In genomic region chr2:115852615-115853014, GRCm38 (mm10) we compare ENCODE assay signal across 8 mouse cellular contexts.
DNase-seq lines count a peak whose midpoint lies in the region; ATAC-seq lines count a peak whose summit lies in the region.
"Had no signal": no experiment of that assay in that cellular context is flagged by ENCODE, and none has a peak within 500 bp of the region (broad histone marks: within the 10 kb centered on the region; RNA-seq: fewer than 3 reads in every experiment).

No protein-coding gene starts in this region.

- peak; percentile 35 for DNase-seq in MN1 (ENCODE audit: low spot score)
- DNase-seq in adrenal gland, postnatal 14 days, result peak; percentile 71
- DNase-seq in heart, adult 18-20 months, result peak; percentile 39 to 41
- peak; percentile 51 for DNase-seq in kidney, adult 11 months
- no peak for DNase-seq in cerebellum, adult 18-20 months

- peak overlapping the region; percentile 31 for H3K4me3 ChIP-seq in lung, embryonic 16.5 days (ENCODE audit: low read length)
- peak overlapping the region; percentile 25 for H3K4me3 ChIP-seq in stomach, embryonic 16.5 days (replicated peaks; ENCODE audit: low read length)

- WGBS in lung, embryonic 16.5 days, result under 1% methylated on average over 22 of the region's 22 CpGs
- WGBS in stomach, embryonic 16.5 days, result 5% methylated on average over 22 of the region's 22 CpGs

- no peak overlapping the region for H3K27ac ChIP-seq in lung, embryonic 16.5 days (ENCODE audit: low read length)
- H3K27ac ChIP-seq in stomach, embryonic 16.5 days (ENCODE audit: low read length), result no peak overlapping the region
- H3K27ac ChIP-seq: liver, embryonic 14.5 days had no signal

- no peaks in the 10 kb centered on the region for H3K36me3 ChIP-seq in lung, embryonic 16.5 days (ENCODE audit: control insufficient read depth, insufficient read depth, low read length)
- no peaks in the 10 kb centered on the region for H3K36me3 ChIP-seq in stomach, embryonic 16.5 days (ENCODE audit: control insufficient read depth, insufficient read depth, low read length)

- H3K27me3 ChIP-seq in lung, embryonic 16.5 days (ENCODE audit: control insufficient read depth, insufficient read depth, low read depth, low read length), result peaks cover 49% of the 10 kb centered on the region
- 0 out of 2 replicates have a peak, but pooled peaks cover 3% of the 10 kb centered on the region for H3K27me3 ChIP-seq in stomach, embryonic 16.5 days (ENCODE audit: control insufficient read depth, insufficient read depth, low read length)

- no peak overlapping the region for H3K9ac ChIP-seq in lung, embryonic 16.5 days (ENCODE audit: low read length)
- H3K9ac ChIP-seq in stomach, embryonic 16.5 days (ENCODE audit: low read length), result peak overlapping the region; percentile 16; the same call in 1 of the 2 replicates
- H3K9ac ChIP-seq: liver, embryonic 14.5 days had no signal

- no peaks in the 10 kb centered on the region for H3K9me3 ChIP-seq in lung, embryonic 16.5 days (ENCODE audit: control insufficient read depth, low read length)
- H3K9me3 ChIP-seq in stomach, embryonic 16.5 days (replicated peaks; ENCODE audit: control insufficient read depth, low read length), result no peaks in the 10 kb centered on the region

- peaks cover 6% of the 10 kb centered on the region for H3K4me1 ChIP-seq in lung, embryonic 16.5 days (replicated peaks; ENCODE audit: control insufficient read depth, insufficient read depth, low read length)
- H3K4me1 ChIP-seq in stomach, embryonic 16.5 days (ENCODE audit: control insufficient read depth, insufficient read depth, low read length), result peaks cover 8% of the 10 kb centered on the region; the same call in 1 of the 2 replicates

- ATAC-seq in lung, embryonic 16.5 days (ENCODE audit: low read depth), result peak; percentile 55
- peak; percentile 11; the same call in 1 of the 2 replicates for ATAC-seq in stomach, embryonic 16.5 days (ENCODE audit: insufficient read depth, low FRiP score)

- peak overlapping the region; percentile 47 for H3K4me2 ChIP-seq in lung, embryonic 16.5 days (ENCODE audit: low read depth, low read length)
- H3K4me2 ChIP-seq in stomach, embryonic 16.5 days (ENCODE audit: low read depth, low read length), result peak overlapping the region; percentile 58

Comparison
In these comparisons a context has a peak if more than half of its experiments do, and no peak if none do; other contexts are left out.
1. DNase-seq: peak in MN1 (single experiment), adrenal gland, postnatal 14 days (single experiment), heart, adult 18-20 months (2 of 2) and kidney, adult 11 months (single experiment); none in cerebellum, adult 18-20 months (0 of 2).